Mouse (Mus musculus): Measurements from ENCODE around the gene Dao.

The Dao gene

GRCm38 (mm10) chr5:114030652-114031051, 27.1 kb downstream of the Dao start:
- DNase-seq: no peak

GRCm38 (mm10) chr5:114032161-114032763, 28.8 kb downstream of the Dao start:
- no peak for DNase-seq

- no peak for DNase-seq
These were observed 30.9 kb downstream of the Dao start for GRCm38 (mm10) chr5:114034393-114034792.

GRCm38 (mm10) chr5:114035111-114035510, 31.6 kb downstream of the Dao start:
- DNase-seq: no peak

GRCm38 (mm10) chr5:114040508-114040907, 37.0 kb downstream of the Dao start:
- DNase-seq: no peak

- DNase-seq: no peak
These were observed 37.4 kb downstream of the Dao start for GRCm38 (mm10) chr5:114040911-114041310.

GRCm38 (mm10) chr5:114041327-114041930, 37.9 kb downstream of the Dao start:
- DNase-seq: no peak

- no peak for DNase-seq
These were observed 40.3 kb downstream of the Dao start for GRCm38 (mm10) chr5:114043800-114044199.

GRCm38 (mm10) chr5:114045134-114045533, 41.6 kb downstream of the Dao start:
- DNase-seq: no peak

GRCm38 (mm10) chr5:114046151-114046550, 42.6 kb downstream of the Dao start:
- DNase-seq: no peak

GRCm38 (mm10) chr5:114046604-114047003, 43.1 kb downstream of the Dao start:
- no peak for DNase-seq

- no peak for DNase-seq
These were observed 43.7 kb downstream of the Dao start for GRCm38 (mm10) chr5:114047182-114047581.

- DNase-seq: no peak
These were observed 45.3 kb downstream of the Dao start for GRCm38 (mm10) chr5:114048731-114049308.

- DNase-seq: no peak
These were observed 48.8 kb downstream of the Dao start for GRCm38 (mm10) chr5:114052246-114052761.

GRCm38 (mm10) chr5:114057129-114057731, 53.7 kb downstream of the Dao start:
- DNase-seq: no peak

- DNase-seq: no peak
These were observed 58.2 kb downstream of the Dao start for GRCm38 (mm10) chr5:114061675-114062074.

- DNase-seq: no peak
These were observed 60.5 kb downstream of the Dao start for GRCm38 (mm10) chr5:114063958-114064357.

- no peak for DNase-seq
These were observed 61.7 kb downstream of the Dao start, which contains the start of gene Usp30 for GRCm38 (mm10) chr5:114065161-114065560. Gene Usp30, plus strand, starts transcription at chr5:114065461.

- no peak for DNase-seq
These were observed 63.1 kb downstream of the Dao start for GRCm38 (mm10) chr5:114066601-114067000.

GRCm38 (mm10) chr5:114067543-114067942, 64.0 kb downstream of the Dao start:
- no peak for DNase-seq

GRCm38 (mm10) chr5:114067982-114068381, 64.5 kb downstream of the Dao start:
- DNase-seq: no peak

- DNase-seq: no peak
These were observed 67.4 kb downstream of the Dao start for GRCm38 (mm10) chr5:114070858-114071257.

GRCm38 (mm10) chr5:114072262-114072661, 68.8 kb downstream of the Dao start:
- DNase-seq: no peak

Measured in layer of hippocampus, adult 9-11 months (tissue).